ENCODE assay signal across 13 mouse cellular contexts in genomic region chr8:123634395-123635131, GRCm38 (mm10). TPM values are rescaled to one million over a fixed set of nuclear protein-coding genes. Genes with fewer than 3 reads are reported as not detected.
DNase-seq lines count a peak whose midpoint lies in the region; ATAC-seq and TF ChIP-seq lines count a peak whose summit lies in the region.
"Had no signal": no experiment of that assay in that cellular context is flagged by ENCODE, and none has a peak within 500 bp of the region (broad histone marks: within the 10 kb centered on the region; RNA-seq: fewer than 3 reads in every experiment).

No protein-coding gene starts in this region.

- DNase-seq in heart, embryonic 10.5 days (ENCODE audit: low spot score): no peak
- peak; percentile 54 for DNase-seq in retina, postnatal 1 day
- DNase-seq in retina, embryonic 14.5 days (ENCODE audit: low spot score): no peak
- no peak for DNase-seq in layer of hippocampus, postnatal 10 days (ENCODE audit: low spot score in 2 of 2)
- DNase-seq in limb, embryonic 10.5 days (ENCODE audit: low spot score): no peak
- DNase-seq: adrenal gland, postnatal 14 days; cerebellum, adult 11-12 months; thymus, postnatal 4 days had no signal

- H3K4me2 ChIP-seq in heart, embryonic 16.5 days (ENCODE audit: low read depth, low read length): no peak overlapping the region
- H3K4me2 ChIP-seq: embryonic facial prominence, embryonic 12.5 days had no signal

- no peak for TF ChIP-seq CTCF in cortical plate, adult 2 months (IDR thresholded peaks at IDR 0.05; ENCODE audit: extremely low read depth, insufficient read depth, low read length)

- 28% methylated on average over 3 of the region's 3 CpGs for WGBS in heart, embryonic 16.5 days
- WGBS in heart, embryonic 10.5 days: 51% methylated on average over 3 of the region's 3 CpGs
- WGBS in limb, embryonic 10.5 days: 64% methylated on average over 3 of the region's 3 CpGs

- no peaks in the 10 kb centered on the region for H3K27me3 ChIP-seq in heart, embryonic 16.5 days (ENCODE audit: control insufficient read depth, insufficient read depth, low read length)
- 0 out of 2 replicates have a peak, but pooled peaks cover under 1% of the 10 kb centered on the region for H3K27me3 ChIP-seq in heart, embryonic 10.5 days (ENCODE audit: insufficient read depth, poor library complexity, severe bottlenecking)
- H3K27me3 ChIP-seq in limb, embryonic 10.5 days (ENCODE audit: low read depth, poor library complexity, severe bottlenecking): peaks cover 1% of the 10 kb centered on the region

- no peak for ATAC-seq in heart, embryonic 16.5 days (replicated peaks; ENCODE audit: extremely low read depth, insufficient read depth, low FRiP score)

- no peak overlapping the region for H3K4me3 ChIP-seq in heart, embryonic 16.5 days (ENCODE audit: low read length)
- no peak overlapping the region for H3K4me3 ChIP-seq in heart, embryonic 10.5 days
- H3K4me3 ChIP-seq in cortical plate, adult 2 months (ENCODE audit: insufficient read depth, low read length): no peak overlapping the region
- H3K4me3 ChIP-seq in limb, embryonic 10.5 days: no peak overlapping the region
- H3K4me3 ChIP-seq: embryonic facial prominence, embryonic 12.5 days; hindbrain, embryonic 10.5 days had no signal

- no peak for TF ChIP-seq POLR2A in cortical plate, adult 2 months (IDR thresholded peaks at IDR 0.05; ENCODE audit: extremely low read depth, insufficient read depth, low read length)

- peak overlapping the region; percentile 61 for H3K27ac ChIP-seq in heart, embryonic 16.5 days (ENCODE audit: low read length)
- H3K27ac ChIP-seq in heart, embryonic 10.5 days: no peak overlapping the region
- 0 out of 2 replicates have a peak overlapping the region, but pooled peaks have one; percentile 19 for H3K27ac ChIP-seq in cortical plate, adult 2 months (ENCODE audit: insufficient read depth, low read length)
- no peak overlapping the region for H3K27ac ChIP-seq in limb, embryonic 10.5 days
- H3K27ac ChIP-seq: embryonic facial prominence, embryonic 12.5 days; hindbrain, embryonic 10.5 days; liver, embryonic 14.5 days had no signal

- H3K9me3 ChIP-seq in heart, embryonic 16.5 days (replicated peaks; ENCODE audit: control insufficient read depth, low read length): no peaks in the 10 kb centered on the region
- no peaks in the 10 kb centered on the region for H3K9me3 ChIP-seq in heart, embryonic 10.5 days
- H3K9me3 ChIP-seq in limb, embryonic 10.5 days (replicated peaks): no peaks in the 10 kb centered on the region
- H3K9me3 ChIP-seq: embryonic facial prominence, embryonic 12.5 days; hindbrain, embryonic 10.5 days had no signal

- no peak overlapping the region for H3K9ac ChIP-seq in heart, embryonic 16.5 days (ENCODE audit: low read length)
- H3K9ac ChIP-seq: embryonic facial prominence, embryonic 12.5 days; liver, embryonic 14.5 days had no signal

- H3K4me1 ChIP-seq in heart, embryonic 16.5 days (ENCODE audit: control insufficient read depth, insufficient read depth, low read length): peaks cover 2% of the 10 kb centered on the region; the same call in 1 of the 2 replicates
- peaks cover under 1% of the 10 kb centered on the region; the same call in 1 of the 2 replicates for H3K4me1 ChIP-seq in heart, embryonic 10.5 days
- H3K4me1 ChIP-seq in cortical plate, adult 2 months (ENCODE audit: control insufficient read depth, insufficient read depth, low read length): no peaks in the 10 kb centered on the region; the same call in 1 of the 2 replicates
- H3K4me1 ChIP-seq in limb, embryonic 10.5 days: peaks cover 13% of the 10 kb centered on the region

- H3K36me3 ChIP-seq in heart, embryonic 16.5 days (ENCODE audit: control insufficient read depth, insufficient read depth): no peaks in the 10 kb centered on the region
- no peaks in the 10 kb centered on the region for H3K36me3 ChIP-seq in heart, embryonic 10.5 days
- no peaks in the 10 kb centered on the region for H3K36me3 ChIP-seq in limb, embryonic 10.5 days
- H3K36me3 ChIP-seq: embryonic facial prominence, embryonic 12.5 days; hindbrain, embryonic 10.5 days had no signal

RNA-seq across cellular contexts. Expression of gene Rhou, which starts 19.2 kb away (rescaled TPM):
- 4.2 and 5.3 TPM in 2 replicates for polyA plus RNA-seq in heart, embryonic 16.5 days (2015; fragmentation: Nextera tagmentation; extraction: Ambion mirVana)
- 13.0 and 16.7 TPM in 2 replicates for polyA plus RNA-seq in heart, embryonic 10.5 days (2016; fragmentation: Nextera tagmentation; extraction: Ambion mirVana)
- 29.1 and 30.8 TPM in 2 replicates for polyA plus RNA-seq in cortical plate, adult 2 months (2012; rRNA removed)
- 10 to 100 TPM; 36.9 to 39.6 TPM for total RNA-seq in layer of hippocampus, postnatal 10 days (2021)
- 6.7 and 7.3 TPM in 2 replicates for polyA plus RNA-seq in limb, embryonic 10.5 days (2016; fragmentation: Nextera tagmentation; extraction: Ambion mirVana)

Comparison
In these comparisons a context has a peak if more than half of its experiments do, and no peak if none do; other contexts are left out.
1. H3K27ac ChIP-seq: peak in heart, embryonic 16.5 days (single experiment) and cortical plate, adult 2 months (single experiment); none in heart, embryonic 10.5 days (single experiment) and limb, embryonic 10.5 days (single experiment).